Mouse (Mus musculus) ovary, postnatal 10 days (tissue): Measurements from ENCODE around the gene Wdr62.

Experiments
- DNase-seq: peaks from one replicate; pipeline ENCODE4 v3.0.0; 2022; ENCODE audit warnings: low spot score

Wdr62 gene

GRCm38 (mm10) chr7:30279951-30280669, at the start of gene Wdr62, which contains the start of gene Thap8:
Wdr62 (minus strand) TSS chr7:30280419.
Thap8 (plus strand) TSS chr7:30280094.
- peak; percentile 75 for DNase-seq

GRCm38 (mm10) chr7:30328379-30328778, 48.2 kb upstream of the Wdr62 start:
- no peak for DNase-seq

GRCm38 (mm10) chr7:30327140-30327539, 46.9 kb upstream of the Wdr62 start:
- no peak for DNase-seq

- no peak for DNase-seq
Observed at GRCm38 (mm10) chr7:30326427-30326826, 46.2 kb upstream of the Wdr62 start.

GRCm38 (mm10) chr7:30325364-30325763, 45.1 kb upstream of the Wdr62 start:
- no peak for DNase-seq

- no peak for DNase-seq
Observed at GRCm38 (mm10) chr7:30324300-30324944, 44.2 kb upstream of the Wdr62 start.

GRCm38 (mm10) chr7:30323795-30324194, 43.6 kb upstream of the Wdr62 start, which contains the start of gene Sdhaf1:
Sdhaf1 (minus strand) TSS chr7:30323895.
- no peak for DNase-seq

GRCm38 (mm10) chr7:30322865-30323264, 42.6 kb upstream of the Wdr62 start:
- DNase-seq, result no peak

GRCm38 (mm10) chr7:30322285-30322667, 42.1 kb upstream of the Wdr62 start:
- peak; percentile 94 for DNase-seq

- DNase-seq, result no peak
Observed at GRCm38 (mm10) chr7:30321539-30322284, 41.5 kb upstream of the Wdr62 start, which contains the start of gene E130208F15Rik. E130208F15Rik (plus strand) TSS chr7:30321740.

GRCm38 (mm10) chr7:30320946-30321345, 40.7 kb upstream of the Wdr62 start:
- no peak for DNase-seq

GRCm38 (mm10) chr7:30318142-30318541, 37.9 kb upstream of the Wdr62 start:
- DNase-seq, result no peak

GRCm38 (mm10) chr7:30315559-30316529, 35.6 kb upstream of the Wdr62 start:
- no peak for DNase-seq

- DNase-seq, result no peak
Observed at GRCm38 (mm10) chr7:30314721-30315155, 34.5 kb upstream of the Wdr62 start, which contains the start of gene Syne4. Syne4 (plus strand) TSS chr7:30314807.

GRCm38 (mm10) chr7:30313666-30314320, 33.6 kb upstream of the Wdr62 start:
- DNase-seq, result no peak

GRCm38 (mm10) chr7:30310136-30310535, 29.9 kb upstream of the Wdr62 start:
- no peak for DNase-seq

GRCm38 (mm10) chr7:30309395-30310129, 29.3 kb upstream of the Wdr62 start:
- no peak for DNase-seq

GRCm38 (mm10) chr7:30308076-30309005, 28.1 kb upstream of the Wdr62 start, which contains the start of gene Alkbh6:
Alkbh6 (plus strand) TSS chr7:30308717.
- DNase-seq, result peak; percentile 69
